Mouse (Mus musculus): Measurements from ENCODE around the gene Gdf1.

Gene Gdf1

DNA sequence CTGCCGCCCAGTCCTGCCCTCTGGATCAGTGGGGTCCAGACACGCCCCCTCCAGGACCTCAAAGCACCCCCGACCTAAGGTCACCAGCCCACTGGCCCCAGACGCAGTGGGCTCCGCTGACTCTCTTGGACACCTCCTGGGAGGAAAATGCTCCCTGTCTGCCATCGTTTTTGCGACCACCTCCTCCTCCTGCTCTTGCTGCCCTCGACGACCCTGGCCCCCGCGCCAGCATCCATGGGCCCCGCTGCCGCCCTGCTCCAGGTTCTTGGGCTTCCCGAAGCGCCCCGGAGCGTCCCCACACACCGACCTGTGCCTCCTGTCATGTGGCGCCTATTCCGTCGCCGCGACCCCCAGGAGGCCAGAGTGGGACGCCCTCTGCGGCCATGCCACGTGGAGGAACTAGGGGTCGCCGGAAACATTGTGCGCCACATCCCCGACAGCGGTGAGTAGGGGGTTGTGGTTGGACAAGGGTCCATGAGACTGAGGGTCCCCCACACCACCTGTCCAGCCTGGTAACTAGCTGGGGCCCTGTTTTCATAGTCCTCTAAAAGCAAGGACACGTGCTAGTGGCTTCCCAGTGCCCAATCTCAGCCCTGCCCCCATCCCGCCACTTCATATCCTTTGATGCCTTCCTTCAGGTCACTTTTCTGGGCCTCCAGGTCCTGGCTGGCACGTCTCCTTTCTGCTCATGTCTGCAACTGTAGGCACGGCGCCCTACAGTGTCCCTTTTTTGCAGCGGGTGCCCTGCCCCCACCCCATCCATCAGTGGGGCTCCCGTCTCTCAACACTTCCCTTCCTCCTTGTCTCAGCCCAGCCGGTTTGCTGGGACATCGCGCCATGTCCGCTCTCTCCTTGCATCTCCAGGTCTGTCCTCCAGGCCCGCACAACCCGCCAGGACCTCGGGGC, 471 bp downstream of the Gdf1 start:
- DNase-seq (ENCODE audit: low read depth, low spot score), result no peak

DNA sequence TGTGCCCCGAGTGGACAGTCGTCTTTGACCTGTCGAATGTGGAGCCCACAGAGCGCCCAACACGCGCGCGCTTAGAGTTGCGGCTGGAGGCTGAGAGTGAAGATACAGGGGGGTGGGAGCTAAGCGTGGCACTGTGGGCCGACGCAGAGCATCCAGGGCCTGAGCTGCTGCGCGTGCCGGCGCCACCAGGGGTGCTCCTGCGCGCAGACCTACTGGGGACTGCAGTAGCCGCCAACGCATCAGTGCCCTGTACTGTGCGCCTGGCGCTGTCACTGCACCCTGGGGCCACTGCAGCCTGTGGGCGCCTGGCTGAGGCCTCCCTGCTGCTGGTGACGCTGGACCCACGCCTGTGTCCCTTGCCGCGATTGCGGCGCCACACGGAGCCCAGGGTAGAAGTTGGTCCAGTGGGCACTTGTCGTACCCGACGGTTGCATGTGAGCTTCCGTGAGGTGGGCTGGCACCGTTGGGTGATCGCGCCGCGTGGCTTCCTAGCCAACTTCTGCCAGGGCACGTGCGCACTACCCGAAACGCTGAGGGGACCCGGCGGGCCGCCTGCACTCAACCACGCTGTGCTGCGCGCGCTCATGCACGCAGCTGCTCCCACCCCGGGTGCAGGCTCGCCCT, 1.2 kb downstream of the Gdf1 start:
- no peak for DNase-seq (ENCODE audit: low read depth, low spot score)

DNA sequence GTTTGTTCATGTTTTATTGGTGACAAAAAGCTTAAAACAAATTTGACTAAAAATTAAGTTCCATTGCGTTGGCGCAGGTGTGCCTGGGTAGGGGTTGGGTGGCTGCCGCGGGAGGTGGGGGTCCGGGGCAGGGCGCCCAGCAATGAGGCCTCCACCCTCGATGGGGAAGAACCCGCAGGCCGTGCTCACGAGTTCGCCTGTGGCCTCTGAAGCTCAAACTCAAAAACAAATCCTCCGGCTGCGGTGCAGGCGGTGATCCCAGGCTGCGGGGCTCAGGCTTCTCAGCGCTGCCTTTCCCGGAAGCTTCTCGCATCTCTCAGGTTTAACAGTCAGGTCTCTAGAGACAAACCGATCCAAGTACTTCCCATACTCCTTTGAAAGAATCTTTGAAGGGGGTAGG, 1.9 kb downstream of the Gdf1 start:
- no peak for DNase-seq (ENCODE audit: low read depth, low spot score)

DNA sequence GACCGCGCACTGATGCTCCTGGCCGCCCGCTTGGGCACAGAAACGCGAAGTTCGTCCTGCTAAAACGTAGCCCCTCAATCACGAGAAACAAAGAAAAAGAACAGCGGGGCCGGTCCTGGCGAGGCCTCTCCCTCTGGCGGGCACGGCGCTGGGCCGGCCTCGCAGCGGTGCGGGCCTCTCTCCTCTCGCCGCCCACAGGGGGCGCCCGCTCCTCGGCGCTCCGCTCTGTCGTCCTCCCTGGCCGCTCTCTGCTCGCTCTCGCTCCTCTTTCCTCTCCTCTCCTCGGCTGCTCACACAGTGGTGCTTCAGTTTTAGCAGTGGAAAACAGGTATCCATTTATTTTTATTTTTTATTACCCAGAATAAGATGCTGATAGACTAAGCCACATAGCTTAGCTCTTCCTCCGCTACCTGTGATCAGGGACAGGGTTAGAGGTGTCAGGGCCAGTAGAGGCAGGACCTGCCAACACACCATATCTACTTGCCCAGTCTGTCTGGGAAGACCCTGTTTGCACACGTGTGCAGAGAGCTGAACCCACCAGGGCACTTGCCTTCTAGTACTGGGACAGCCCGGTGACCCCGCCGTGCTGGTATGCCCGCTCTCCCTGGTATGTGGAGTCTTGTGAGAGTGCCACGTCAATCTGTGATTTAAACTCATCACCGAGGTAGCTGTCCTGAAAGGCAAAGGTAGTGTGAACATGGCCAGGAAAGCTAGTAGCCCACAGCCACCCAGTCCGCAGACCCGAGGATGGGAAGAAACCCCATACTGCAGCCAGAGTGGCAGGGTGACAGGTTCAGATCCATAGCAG, 2.7 kb downstream of the Gdf1 start:
- no peak for DNase-seq (ENCODE audit: low read depth, low spot score)

DNA sequence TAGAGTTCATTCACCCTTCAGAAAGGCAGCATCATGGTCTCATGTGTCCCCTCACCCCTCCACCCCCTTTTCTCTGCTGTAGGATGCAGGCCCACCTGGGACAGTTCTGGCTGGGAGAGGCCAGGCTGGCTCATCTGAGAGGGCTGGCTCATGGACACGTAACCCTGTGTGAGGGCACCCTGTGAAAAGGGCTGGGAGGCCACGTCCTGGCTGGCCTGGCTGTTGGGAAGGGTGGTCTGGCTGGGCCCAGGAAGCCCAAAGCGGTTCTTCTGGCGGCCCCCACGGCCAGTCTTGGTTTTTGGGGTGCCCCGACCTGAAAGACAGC, 3.2 kb downstream of the Gdf1 start:
- no peak for DNase-seq (ENCODE audit: low read depth, low spot score)

DNA sequence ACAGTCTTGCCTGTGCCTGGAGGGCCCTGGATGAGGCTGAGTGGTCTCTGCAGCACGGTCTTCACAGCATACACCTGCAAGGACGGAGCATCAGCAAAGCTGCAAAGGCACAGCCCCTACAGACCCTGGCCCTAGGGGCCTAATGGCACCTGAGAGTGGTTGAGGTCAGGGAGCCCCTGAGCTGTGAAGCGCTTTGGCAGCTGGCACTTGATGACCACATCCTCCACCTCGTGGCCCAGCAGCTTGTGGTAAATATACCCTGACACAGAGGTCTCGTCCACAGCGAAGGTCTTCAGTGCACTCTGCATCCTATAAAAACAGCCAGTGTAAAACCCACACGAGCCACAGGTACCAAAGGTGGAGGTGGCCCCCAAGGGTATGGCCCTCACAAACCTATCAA, 9.3 kb downstream of the Gdf1 start:
- no peak for DNase-seq (ENCODE audit: low read depth, low spot score)

DNA sequence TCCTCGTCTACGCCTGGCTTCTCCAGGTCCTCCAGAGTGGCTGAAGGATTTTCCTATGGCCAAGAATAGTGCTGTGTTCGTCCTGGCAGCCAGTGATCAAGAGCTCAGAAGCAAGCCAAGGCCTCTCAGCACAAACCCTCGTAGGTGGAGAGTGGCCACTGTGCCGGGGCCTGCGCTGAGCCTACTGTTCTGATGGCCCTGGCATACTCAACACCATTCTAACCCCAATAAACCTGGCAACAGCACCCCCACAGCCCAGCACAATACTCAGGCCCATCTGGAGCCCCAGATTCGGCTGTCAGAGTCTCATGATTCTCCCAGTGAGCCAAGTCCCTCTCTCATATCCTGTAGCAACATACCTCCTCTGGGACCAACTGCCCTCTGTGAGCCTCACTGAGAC, 11.0 kb downstream of the Gdf1 start:
- DNase-seq (ENCODE audit: low read depth, low spot score), result no peak

DNA sequence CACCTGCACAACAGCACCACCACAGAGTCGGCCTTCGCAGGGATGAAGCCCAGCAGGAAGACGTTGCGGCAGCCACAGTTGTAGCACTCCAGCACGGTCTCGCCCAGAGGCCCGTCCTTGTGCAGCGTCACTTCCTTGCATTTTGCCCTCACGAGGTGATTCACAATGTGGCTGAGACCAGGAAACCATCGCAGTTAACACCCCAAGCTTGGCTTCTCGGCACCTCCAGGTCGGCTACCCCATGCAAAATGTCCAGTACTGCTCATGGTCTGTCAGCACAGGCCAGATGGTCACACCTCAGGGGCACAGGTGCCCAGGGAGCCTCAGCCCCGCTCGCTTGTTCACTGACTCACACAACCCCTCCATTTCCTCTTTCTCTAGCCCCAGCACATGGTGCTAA, 12.4 kb downstream of the Gdf1 start:
- DNase-seq (ENCODE audit: low read depth, low spot score), result no peak

DNA sequence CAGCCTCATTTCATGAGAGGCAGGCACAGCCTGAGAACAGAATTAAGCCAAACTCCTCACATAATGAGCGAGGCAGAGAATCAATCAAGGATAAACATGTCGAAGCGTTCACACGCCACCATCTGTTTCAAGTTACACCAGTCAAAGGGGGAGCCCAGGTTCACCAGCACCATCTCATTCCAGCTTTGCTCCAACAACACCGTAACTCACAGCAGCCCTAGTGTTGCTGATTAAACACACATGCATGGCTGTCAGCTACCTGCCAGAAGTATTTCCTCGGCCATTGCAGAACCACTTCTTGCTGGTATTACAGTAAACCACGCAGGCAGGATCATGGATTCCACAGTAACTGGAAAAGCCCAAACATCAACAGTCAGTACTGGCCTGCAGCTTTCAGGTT, 13.5 kb downstream of the Gdf1 start:
- no peak for DNase-seq (ENCODE audit: low read depth, low spot score)

DNA sequence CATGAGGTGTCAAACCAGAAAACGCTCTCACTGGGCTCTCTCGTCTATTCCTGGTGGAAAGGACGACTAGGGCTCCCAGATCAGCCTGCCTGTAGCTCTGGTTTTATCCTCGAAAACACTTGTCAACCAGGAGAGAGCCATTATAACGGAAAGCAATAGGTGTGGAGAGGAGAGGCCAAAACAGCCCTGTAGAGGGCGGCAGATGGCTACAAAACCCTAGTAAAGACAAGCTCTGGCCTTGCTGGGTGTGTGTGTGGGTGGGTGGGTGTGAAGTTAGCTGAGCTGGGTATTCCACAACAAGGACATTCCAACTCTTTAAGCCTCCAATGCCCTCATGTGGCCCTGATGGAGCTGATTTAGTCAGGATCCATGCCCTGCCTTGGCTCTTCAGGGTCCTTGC, 14.1 kb downstream of the Gdf1 start:
- DNase-seq (ENCODE audit: low read depth, low spot score), result no peak

DNA sequence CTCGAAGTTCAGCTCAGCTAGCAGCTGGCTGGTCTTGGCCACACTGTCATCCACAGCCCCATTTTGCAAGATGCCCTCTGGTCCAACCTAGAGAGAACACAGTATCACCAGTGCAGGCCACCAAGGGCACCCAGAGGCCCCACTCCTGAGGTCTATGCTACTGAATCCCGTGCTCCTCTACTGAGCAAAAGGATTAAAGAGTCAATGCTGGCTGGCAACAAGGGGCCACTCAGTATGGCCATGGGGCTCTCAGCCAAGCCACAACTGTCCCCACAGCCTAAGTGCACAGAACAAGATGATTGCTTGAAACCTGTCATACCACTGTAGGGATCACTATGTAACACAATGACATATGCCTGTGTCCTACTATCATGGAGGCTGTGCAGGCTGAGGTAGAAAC, 14.7 kb downstream of the Gdf1 start:
- no peak for DNase-seq (ENCODE audit: low read depth, low spot score)

DNA sequence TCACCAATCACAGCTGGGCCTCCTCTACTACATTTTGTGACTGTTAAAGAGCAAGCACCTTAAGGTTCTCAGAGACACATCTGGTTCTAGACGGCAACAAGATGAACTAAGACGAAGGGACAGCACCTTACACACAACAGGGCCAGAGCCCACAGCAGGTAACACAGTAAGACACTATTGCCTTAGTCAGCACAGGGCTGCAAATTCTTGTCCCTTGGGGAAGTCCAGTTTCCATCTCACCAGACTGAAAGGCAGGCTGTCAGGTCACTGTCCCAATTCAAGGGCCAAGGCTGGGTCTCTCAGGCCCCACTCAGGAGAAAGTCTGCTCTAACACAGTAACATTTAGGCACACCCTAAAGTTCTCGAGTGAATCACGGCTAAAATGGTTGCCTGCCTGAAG, 17.8 kb downstream of the Gdf1 start:
- DNase-seq (ENCODE audit: low read depth, low spot score), result no peak

DNA sequence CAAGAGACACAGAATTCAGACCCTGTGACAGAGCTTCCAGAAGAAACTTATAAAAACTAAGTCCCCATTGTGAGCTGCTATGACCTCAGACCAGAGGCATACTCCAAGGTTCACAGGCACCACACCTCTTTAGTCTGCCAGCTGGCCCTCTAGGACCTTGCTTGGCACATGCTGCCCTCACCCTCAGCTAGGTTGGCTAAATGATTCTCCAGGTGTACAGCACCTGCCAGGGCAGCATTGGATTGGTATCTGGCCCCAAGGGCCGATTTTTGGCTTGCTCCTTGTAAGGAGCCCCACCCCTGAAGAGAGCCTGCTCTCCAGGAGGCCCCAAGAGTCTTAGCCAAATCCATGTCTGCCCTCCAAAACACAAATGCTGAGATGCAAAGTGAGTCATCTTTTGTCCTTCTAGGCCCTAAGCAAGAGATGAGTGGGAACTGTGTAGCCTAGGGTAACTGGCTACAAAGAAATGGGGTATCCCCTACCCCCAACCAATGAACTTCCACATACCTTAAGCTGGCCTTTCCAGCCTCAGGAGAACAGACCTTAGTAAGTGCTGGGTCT, 18.3 kb downstream of the Gdf1 start:
- DNase-seq (ENCODE audit: low read depth, low spot score), result no peak

DNA sequence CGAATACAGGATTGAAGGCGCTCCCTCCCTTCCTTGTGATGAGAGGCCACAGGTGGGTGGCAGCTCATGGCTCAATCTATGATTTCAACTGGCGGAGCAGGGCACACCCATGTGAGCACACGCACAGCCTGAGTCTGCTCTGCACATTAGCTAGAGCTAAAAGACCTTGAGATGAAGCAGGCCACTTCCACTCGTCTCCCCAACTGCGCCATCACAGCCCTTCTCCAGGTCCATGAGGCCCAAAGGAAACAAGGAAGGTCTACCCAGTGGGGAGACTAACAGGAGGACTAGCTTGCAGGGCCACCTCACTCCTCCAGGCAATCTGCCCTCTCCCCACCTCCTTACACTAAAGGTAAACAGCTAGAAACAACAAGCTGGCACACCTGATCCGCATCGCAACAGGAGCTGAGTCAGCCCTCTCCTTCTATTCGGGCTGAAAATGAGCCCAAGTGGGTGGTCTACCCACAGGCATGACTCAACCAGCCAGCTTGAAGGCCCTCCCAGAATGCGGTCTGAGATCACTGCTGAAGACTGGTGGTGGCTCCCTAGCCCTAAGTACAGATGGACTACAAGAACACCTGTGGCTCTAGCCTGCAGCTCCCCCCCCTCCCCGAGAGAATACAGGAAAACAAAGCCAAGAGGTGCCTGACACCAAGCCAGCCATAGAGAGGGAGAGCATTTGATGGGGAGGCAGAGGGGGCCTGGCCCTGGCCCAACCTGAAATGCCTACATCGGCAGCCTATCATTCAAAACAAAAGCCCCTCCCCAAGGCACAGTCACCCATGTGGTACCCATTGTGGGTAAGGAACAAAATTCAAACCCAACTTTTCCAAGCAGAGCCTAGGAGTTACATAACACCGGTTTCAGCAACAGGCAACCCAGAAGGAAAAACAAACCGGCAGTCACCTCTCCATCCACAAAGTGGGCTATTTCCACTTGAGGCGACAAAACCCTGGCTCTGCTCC, 21.7 kb downstream of the Gdf1 start:
- DNase-seq (ENCODE audit: low read depth, low spot score), result no peak

DNA sequence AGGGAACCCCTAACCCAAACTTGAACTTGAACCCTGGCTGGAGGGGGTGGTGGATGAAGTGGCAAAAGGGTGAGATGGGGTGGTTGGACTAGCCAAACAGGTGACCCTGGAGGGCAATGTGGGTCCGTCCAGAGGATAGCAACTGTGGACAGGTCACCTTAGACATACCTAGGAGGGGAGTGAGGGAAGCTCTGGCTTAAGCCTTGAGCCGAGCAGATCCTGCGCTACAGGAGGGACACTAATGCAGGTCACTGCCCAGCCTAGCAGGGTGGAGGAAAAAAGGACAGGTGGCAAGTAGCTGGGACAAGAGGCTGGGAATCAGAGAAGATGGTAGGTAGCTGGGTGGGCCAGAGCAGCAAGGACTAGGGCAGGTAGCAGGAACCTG, 22.4 kb downstream of the Gdf1 start:
- no peak for DNase-seq (ENCODE audit: low read depth, low spot score)

DNA sequence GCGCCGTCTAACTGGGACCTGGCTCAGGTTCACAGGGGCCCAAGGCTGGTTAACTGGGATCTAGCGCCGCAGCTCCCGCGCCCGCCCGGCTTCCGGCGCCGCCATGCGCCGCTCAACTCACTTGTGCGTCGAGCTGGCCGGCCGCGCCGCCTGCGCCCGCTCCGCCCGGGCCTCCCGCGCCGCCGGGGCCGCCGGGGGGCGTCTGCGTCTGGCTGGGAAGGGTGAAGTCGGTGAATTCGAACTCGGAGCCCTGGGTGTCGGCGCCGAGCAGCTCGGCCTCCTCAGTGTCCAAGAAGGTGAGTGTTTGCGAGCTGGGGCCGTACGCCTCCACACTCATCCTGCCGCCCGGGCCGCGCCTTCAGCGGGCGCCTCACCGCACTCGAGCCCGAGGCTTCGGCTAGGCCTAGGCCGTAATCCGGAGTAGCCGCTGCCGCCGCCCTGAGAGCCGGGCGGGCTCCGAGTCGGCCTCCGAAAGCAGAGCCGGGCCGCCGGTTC, 23.1 kb downstream of the Gdf1 start:
- DNase-seq (ENCODE audit: low read depth, low spot score), result no peak

DNA sequence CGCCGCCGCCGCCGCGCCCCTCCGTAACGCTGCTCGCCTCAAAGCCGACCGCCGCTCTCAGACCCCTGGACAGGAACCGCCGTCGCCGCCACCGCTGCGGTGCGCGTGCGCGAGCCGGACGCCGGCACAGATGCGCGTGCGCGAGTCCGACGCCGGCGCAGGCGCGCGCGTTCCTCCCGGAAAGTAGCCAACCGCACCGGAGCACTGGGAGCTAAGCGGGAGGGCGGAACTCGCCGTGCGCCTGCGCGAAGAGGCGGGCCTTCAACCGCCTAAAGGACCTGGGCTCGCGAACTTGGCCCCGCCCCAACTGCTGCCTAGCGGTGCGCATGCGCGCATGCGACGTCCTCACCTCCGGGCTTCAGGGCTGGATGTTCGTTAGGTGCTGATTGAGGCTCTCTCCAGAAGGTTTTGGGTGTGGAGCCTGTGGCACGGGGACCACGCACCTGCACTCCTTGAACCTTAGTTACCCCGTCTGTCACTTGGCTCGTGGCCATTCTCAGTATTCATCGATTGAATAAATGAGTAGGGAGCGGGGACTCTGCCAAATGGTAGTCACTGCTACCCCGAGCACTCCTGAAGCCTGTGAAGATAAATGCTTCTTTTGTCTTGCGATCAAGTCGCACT, 23.7 kb downstream of the Gdf1 start, which contains the start of gene Upf1:
Gene Upf1, minus strand, starts transcription at position 85 of the 624 bp plus-strand sequence.
- DNase-seq (ENCODE audit: low read depth, low spot score), result peak; percentile 96

DNA sequence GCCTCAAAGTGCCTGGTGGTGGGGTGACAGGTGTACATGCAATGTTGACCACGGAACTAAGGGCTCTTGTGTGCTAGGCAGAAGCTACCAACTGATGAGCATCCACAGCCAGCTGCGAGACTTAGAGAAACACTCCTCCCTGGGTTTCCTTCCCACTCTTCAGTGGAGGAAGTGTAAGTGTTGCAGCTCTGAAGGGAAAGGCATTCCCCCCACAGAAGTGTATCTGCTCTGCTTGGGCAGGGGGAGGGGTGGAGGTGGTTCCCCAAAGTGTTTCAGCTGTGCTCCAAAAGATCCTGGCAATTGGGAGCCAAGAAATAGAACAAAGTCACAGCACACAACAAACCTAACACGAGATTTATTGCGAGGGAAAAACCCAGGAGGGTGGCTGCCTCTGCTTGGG, 24.4 kb downstream of the Gdf1 start:
- peak; percentile 84 for DNase-seq (ENCODE audit: low read depth, low spot score)

DNA sequence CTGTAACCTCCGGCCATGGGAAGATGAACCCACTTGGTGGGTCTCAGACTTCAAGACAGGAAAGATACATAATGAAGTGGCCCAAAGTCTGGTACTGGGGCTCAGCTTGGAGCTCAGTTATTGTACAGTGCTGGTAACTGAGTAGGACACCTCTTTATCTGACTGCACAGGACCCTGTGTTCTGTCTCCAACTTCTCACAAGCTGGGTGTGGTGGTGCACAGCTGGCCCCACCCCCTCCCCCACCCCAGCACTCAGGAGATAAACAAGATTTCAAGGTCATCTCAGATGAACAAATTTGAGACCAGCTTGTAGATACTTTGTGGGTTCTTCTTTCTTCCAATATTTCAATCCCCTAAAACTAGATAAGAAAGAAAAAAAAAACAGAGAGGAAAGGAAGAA, 26.5 kb downstream of the Gdf1 start:
- DNase-seq (ENCODE audit: low read depth, low spot score), result no peak

DNA sequence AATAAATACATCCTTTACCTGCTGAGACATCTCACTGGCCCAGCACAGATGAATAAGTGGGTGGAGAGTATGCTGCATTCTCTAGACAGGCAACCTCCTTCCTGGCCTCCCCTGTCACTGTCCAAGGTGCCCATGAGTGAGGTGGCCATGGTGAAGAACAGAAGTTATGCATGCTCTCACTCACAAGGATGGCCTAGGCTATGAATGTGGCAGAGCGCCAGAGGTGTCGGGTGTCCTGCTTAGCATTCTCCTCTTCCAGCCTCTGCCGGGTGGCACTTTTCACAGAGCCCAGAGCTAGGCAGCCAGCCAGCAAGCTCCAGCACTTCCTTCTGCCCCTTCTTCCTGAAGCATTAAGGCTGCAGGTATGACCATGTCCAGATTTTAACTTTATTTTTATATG, 29.8 kb downstream of the Gdf1 start:
- no peak for DNase-seq (ENCODE audit: low read depth, low spot score)
